Mouse (Mus musculus): ENCODE results near the gene Ap5m1.

GRCm38 (mm10) chr14:49086522-49086921 is 20.6 kb downstream of the Ap5m1 start:
- TF ChIP-seq SIN3A (IDR thresholded peaks at IDR 0.05; ENCODE audit: low read length): no peak
- no peak for TF ChIP-seq CHD1 (IDR thresholded peaks at IDR 0.05; ENCODE audit: low read depth, low read length)
